Mouse (Mus musculus): ENCODE measurements at regions not wholly inside any gene's neighbourhood (a gene's known extent, or its start where the extent isn't known, plus 50 kb on each side); places are given as distances from the start of the nearest gene placed in this dataset.
"Not testable (repeated sequence)": the region's sequence is repeated elsewhere in the genome, so short reads cannot be mapped to it uniquely, and the experiment has no call there.

GRCm38 (mm10) chr1:104002906-104003305, 765.4 kb upstream of the Cdh20 start:
- not testable (repeated sequence) for TF ChIP-seq POLR2A (IDR thresholded peaks at IDR 0.05; ENCODE audit: insufficient read depth, low read depth, low read length); CTCF (IDR thresholded peaks at IDR 0.05)
